Mouse (Mus musculus) heart, embryonic 16.5 days (tissue): ENCODE data around the gene Apoc2. TPM values are rescaled to one million over a fixed set of nuclear protein-coding genes. Genes with fewer than 3 reads are reported as not detected.

ENCODE experiments used
- ATAC-seq: fragments of 200-750 bp; cut with Nextera tagmentation; replicated peaks from 2 replicates; pipeline ENCODE4 v1.8.0; 2017; ENCODE audit warnings: moderate number of reproducible peaks; ENCODE audit not compliant: insufficient read depth, low FRiP score; ENCODE audit errors: extremely low read depth
- H3K27ac ChIP-seq: fragments of 300-500 bp; sonication (generic); 2 replicates; pipeline ENCODE4 v1.5.1; 2014; ENCODE audit warnings: mild to moderate bottlenecking, low read length, control low read depth, moderate library complexity
- H3K27me3 ChIP-seq: fragments of 300-500 bp; sonication (generic); 2 replicates; pipeline ENCODE4 v1.6.1; 2014; ENCODE audit warnings: low read length, mixed read lengths; ENCODE audit not compliant: control insufficient read depth, insufficient read depth
- H3K36me3 ChIP-seq: fragments of 300-500 bp; sonication (generic); 2 replicates; pipeline ENCODE4 v1.6.1; 2014; ENCODE audit not compliant: control insufficient read depth, insufficient read depth
- H3K4me1 ChIP-seq: fragments of 300-500 bp; sonication (generic); 2 replicates; pipeline ENCODE4 v1.6.1; 2014; ENCODE audit warnings: low read length, mixed read lengths; ENCODE audit not compliant: control insufficient read depth, insufficient read depth
- H3K4me2 ChIP-seq: fragments of 300-500 bp; sonication (generic); 2 replicates; pipeline ENCODE4 v1.6.1; 2014; ENCODE audit warnings: low read depth, mild to moderate bottlenecking, control low read depth, low read length
- H3K4me3 ChIP-seq: fragments of 300-500 bp; sonication (generic); 2 replicates; pipeline ENCODE4 v1.5.1; 2014; ENCODE audit warnings: mild to moderate bottlenecking, control low read depth, low read length
- H3K9ac ChIP-seq: fragments of 300-500 bp; sonication (generic); 2 replicates; pipeline ENCODE4 v1.6.1; 2014; ENCODE audit warnings: low read length, control low read depth
- H3K9me3 ChIP-seq: fragments of 300-500 bp; sonication (generic); replicated peaks from 2 replicates; pipeline ENCODE4 v1.6.1; 2016; ENCODE audit warnings: low read length; ENCODE audit not compliant: control insufficient read depth
- WGBS: fragments of 180-500 bp; shearing (Covaris S2); extraction: QIAGEN DNeasy Blood & Tissue Kit; methylation state at CpG from one replicate; pipeline ENCODE4 v1.1.7; 2014; 5-methylcytosine and 5-hydroxymethylcytosine counted together
- polyA plus RNA-seq: library from polyadenylated mRNA; unstranded; fragments of >200 nt; fragmentation: Nextera tagmentation; extraction: Ambion mirVana; gene quantifications from 2 replicates; pipeline ENCODE4 v1.2.1, GENCODE M21; 2015

Apoc2 gene
- polyA plus RNA-seq, 1 experiment from 2014 or later, result 1.2 TPM

- H3K36me3 ChIP-seq, result peaks cover 22% of the 10 kb centered on the region
- no peaks in the 10 kb centered on the region for H3K9me3 ChIP-seq
- peaks cover 30% of the 10 kb centered on the region for H3K4me1 ChIP-seq
- no peak overlapping the region for H3K4me3 ChIP-seq
- WGBS, result 29% methylated on average over 22 of the region's 22 CpGs
- peak overlapping the region; percentile 31; the same call in 1 of the 2 replicates for H3K4me2 ChIP-seq
- peak overlapping the region; percentile 57 for H3K9ac ChIP-seq
- ATAC-seq, result peak; percentile 47
- H3K27me3 ChIP-seq, result no peaks in the 10 kb centered on the region
- peak overlapping the region; percentile 84 for H3K27ac ChIP-seq
Observed at GRCm38 (mm10) chr7:19701069-19701761, 23.5 kb upstream of the Apoc2 start.

- 51% methylated on average over 12 of the region's 12 CpGs for WGBS
- Histone ChIP-seq H3K4me3 (no peak overlapping the region), H3K27ac (peak overlapping the region; percentile 84), H3K4me1 (peaks cover 30% of the 10 kb centered on the region), H3K36me3 (peaks cover 20% of the 10 kb centered on the region), H3K4me2 (peak overlapping the region; percentile 31; the same call in 1 of the 2 replicates), H3K9me3 (no peaks in the 10 kb centered on the region), H3K9ac (peak overlapping the region; percentile 57), H3K27me3 (no peaks in the 10 kb centered on the region)
- no peak for ATAC-seq
Observed at GRCm38 (mm10) chr7:19700299-19701068, 22.7 kb upstream of the Apoc2 start.

- Histone ChIP-seq H3K36me3 (peaks cover 16% of the 10 kb centered on the region), H3K4me1 (peaks cover 33% of the 10 kb centered on the region), H3K9me3 (no peaks in the 10 kb centered on the region), H3K4me3 (no peak overlapping the region), H3K9ac (no peak overlapping the region), H3K27me3 (no peaks in the 10 kb centered on the region), H3K4me2 (no peak overlapping the region), H3K27ac (peak overlapping the region; percentile 84)
- no peak for ATAC-seq
- WGBS, result 69% methylated on average over 4 of the region's 4 CpGs
Observed at GRCm38 (mm10) chr7:19699827-19700148, 22.0 kb upstream of the Apoc2 start.

- Histone ChIP-seq H3K27ac (peak within 1 kb of the TSS; percentile 84), H3K9ac (peak within 1 kb of the TSS; percentile 71), H3K4me1 (peaks cover 36% of the 10 kb centered on the region), H3K36me3 (peaks cover 14% of the 10 kb centered on the region), H3K9me3 (no peaks in the 10 kb centered on the region), H3K4me2 (peak within 1 kb of the TSS; percentile 81), H3K27me3 (no peaks in the 10 kb centered on the region), H3K4me3 (peak within 1 kb of the TSS; percentile 60)
- ATAC-seq, result peak; percentile 68
- 2% methylated on average over 20 of the region's 20 CpGs for WGBS
Observed at GRCm38 (mm10) chr7:19698907-19699826, 21.4 kb upstream of the Apoc2 start, which contains the start of gene Apoe. TSS of gene Apoe (minus strand) at chr7:19699188.

- 4% methylated on average over 28 of the region's 28 CpGs for WGBS
- peaks cover 42% of the 10 kb centered on the region for H3K4me1 ChIP-seq
- H3K4me2 ChIP-seq, result peak overlapping the region; percentile 81
- H3K4me3 ChIP-seq, result peak overlapping the region; percentile 60
- H3K9me3 ChIP-seq, result no peaks in the 10 kb centered on the region
- H3K27me3 ChIP-seq, result no peaks in the 10 kb centered on the region
- H3K27ac ChIP-seq, result peak overlapping the region; percentile 84
- H3K36me3 ChIP-seq, result peaks cover 14% of the 10 kb centered on the region
- H3K9ac ChIP-seq, result peak overlapping the region; percentile 71
- no peak for ATAC-seq
Observed at GRCm38 (mm10) chr7:19697949-19698906, 20.5 kb upstream of the Apoc2 start.

GRCm38 (mm10) chr7:19696336-19696873 is 18.7 kb upstream of the Apoc2 start:
- H3K4me1 ChIP-seq, result peaks cover 48% of the 10 kb centered on the region
- peaks cover 9% of the 10 kb centered on the region for H3K36me3 ChIP-seq
- no peaks in the 10 kb centered on the region for H3K9me3 ChIP-seq
- ATAC-seq, result no peak
- H3K4me3 ChIP-seq, result no peak overlapping the region
- no peak overlapping the region for H3K27ac ChIP-seq
- WGBS, result 89% methylated on average over 34 of the region's 34 CpGs
- no peak overlapping the region for H3K9ac ChIP-seq
- H3K27me3 ChIP-seq, result no peaks in the 10 kb centered on the region
- no peak overlapping the region for H3K4me2 ChIP-seq

- Histone ChIP-seq H3K9ac (no peak overlapping the region), H3K36me3 (peaks cover 9% of the 10 kb centered on the region), H3K4me1 (peaks cover 46% of the 10 kb centered on the region), H3K4me2 (no peak overlapping the region), H3K9me3 (no peaks in the 10 kb centered on the region), H3K27ac (peak overlapping the region; percentile 79), H3K27me3 (no peaks in the 10 kb centered on the region), H3K4me3 (no peak overlapping the region)
- 73% methylated on average over 6 of the region's 6 CpGs for WGBS
- ATAC-seq, result no peak
Observed at GRCm38 (mm10) chr7:19695881-19696280, 18.1 kb upstream of the Apoc2 start.

- H3K4me3 ChIP-seq, result no peak overlapping the region
- peaks cover 39% of the 10 kb centered on the region for H3K4me1 ChIP-seq
- no peak overlapping the region for H3K4me2 ChIP-seq
- H3K9ac ChIP-seq, result no peak overlapping the region
- no peaks in the 10 kb centered on the region for H3K9me3 ChIP-seq
- peaks cover 9% of the 10 kb centered on the region for H3K36me3 ChIP-seq
- WGBS, result 10% methylated on average over 8 of the region's 8 CpGs
- H3K27ac ChIP-seq, result peak overlapping the region; percentile 79
- no peaks in the 10 kb centered on the region for H3K27me3 ChIP-seq
- ATAC-seq, result no peak
Observed at GRCm38 (mm10) chr7:19695213-19695594, 17.5 kb upstream of the Apoc2 start.
